Mouse (Mus musculus) stomach, postnatal 0 days (tissue): ENCODE data around the gene Nat8f1. TPM values are rescaled to one million over a fixed set of nuclear protein-coding genes. Genes with fewer than 3 reads are reported as not detected.
A peak's percentile ranks its signal among the peaks of the same experiment; 100 is the strongest.
"Not testable (repeated sequence)": the region's sequence is repeated elsewhere in the genome, so short reads cannot be mapped to it uniquely, and the experiment has no call there.

ENCODE experiments used
- ATAC-seq: fragments of 200-750 bp; cut with Nextera tagmentation; 2 replicates; pipeline ENCODE4 v1.8.0; 2017; ENCODE audit not compliant: low FRiP score, low TSS enrichment
- DNase-seq: peaks from one replicate; pipeline ENCODE4 v3.0.0-alpha.2; 2016; ENCODE audit warnings: low spot score
- H3K27ac ChIP-seq: fragments of 300-500 bp; sonication (generic); replicated peaks from 2 replicates; pipeline ENCODE4 v1.5.1; 2014; ENCODE audit warnings: mild to moderate bottlenecking, control low read depth
- H3K27me3 ChIP-seq: fragments of 300-500 bp; sonication (generic); 2 replicates; pipeline ENCODE4 v1.6.1; 2014; ENCODE audit warnings: low read length; ENCODE audit not compliant: control insufficient read depth, insufficient read depth
- H3K36me3 ChIP-seq: fragments of 300-500 bp; sonication (generic); 2 replicates; pipeline ENCODE4 v1.6.1; 2014; ENCODE audit warnings: low read length, mixed read lengths; ENCODE audit not compliant: control insufficient read depth, insufficient read depth
- H3K4me1 ChIP-seq: fragments of 300-500 bp; sonication (generic); replicated peaks from 2 replicates; pipeline ENCODE4 v1.6.1; 2014; ENCODE audit warnings: antibody characterized with exemption; ENCODE audit not compliant: control insufficient read depth, insufficient read depth
- H3K4me2 ChIP-seq: fragments of 300-500 bp; sonication (generic); replicated peaks from 2 replicates; pipeline ENCODE4 v1.6.1; 2014; ENCODE audit warnings: low read depth, mild to moderate bottlenecking, control low read depth, moderate library complexity
- H3K4me3 ChIP-seq: fragments of 300-500 bp; sonication (generic); 2 replicates; pipeline ENCODE4 v1.5.1; 2014; ENCODE audit warnings: low read depth, low read length, control low read depth
- H3K9ac ChIP-seq: fragments of 300-500 bp; sonication (generic); 2 replicates; pipeline ENCODE4 v1.6.1; 2014; ENCODE audit warnings: mild to moderate bottlenecking, low read length, control low read depth, mixed read lengths
- H3K9me3 ChIP-seq: fragments of 300-500 bp; sonication (generic); 2 replicates; pipeline ENCODE4 v1.6.1; 2016; ENCODE audit warnings: low read length; ENCODE audit not compliant: control insufficient read depth
- CTCF ChIP-seq: IDR thresholded peaks from 2 replicates; pipeline ENCODE4 v1.5.1; 2016; ENCODE audit warnings: antibody characterized with exemption, low read depth, mild to moderate bottlenecking, moderate library complexity
- EP300 ChIP-seq: optimal IDR thresholded peaks from 2 replicates; pipeline ENCODE3; 2016; ENCODE audit warnings: antibody characterized with exemption
- WGBS: fragments of 180-500 bp; shearing (Covaris S2); extraction: QIAGEN DNeasy Blood & Tissue Kit; methylation state at CpG from one replicate; pipeline ENCODE4 v1.1.7; 2014; 5-methylcytosine and 5-hydroxymethylcytosine counted together
- polyA plus RNA-seq: library from polyadenylated mRNA; unstranded; fragments of >200 nt; fragmentation: Nextera tagmentation; extraction: Ambion mirVana; gene quantifications from 2 replicates; pipeline ENCODE4 v1.2.1, GENCODE M21; 2015

The Nat8f1 gene
- polyA plus RNA-seq, 1 experiment from 2014 or later, result 6.2 TPM

- DNase-seq (no peak), ATAC-seq (no peak)
- H3K27ac ChIP-seq, result no peak overlapping the region
- H3K27me3 ChIP-seq, result no peaks in the 10 kb centered on the region
- TF ChIP-seq EP300 (no peak), CTCF (no peak)
- 65% methylated on average over 10 of the region's 10 CpGs for WGBS
- H3K36me3 ChIP-seq, result no peaks in the 10 kb centered on the region; the same call in 1 of the 2 replicates
- no peak overlapping the region for H3K4me3 ChIP-seq
- no peaks in the 10 kb centered on the region for H3K9me3 ChIP-seq
- no peak overlapping the region for H3K9ac ChIP-seq
- H3K4me1 ChIP-seq, result no peaks in the 10 kb centered on the region
- H3K4me2 ChIP-seq, result no peak overlapping the region
Observed at GRCm38 (mm10) chr6:85938701-85939100, 23.2 kb upstream of the Nat8f1 start.

DNA sequence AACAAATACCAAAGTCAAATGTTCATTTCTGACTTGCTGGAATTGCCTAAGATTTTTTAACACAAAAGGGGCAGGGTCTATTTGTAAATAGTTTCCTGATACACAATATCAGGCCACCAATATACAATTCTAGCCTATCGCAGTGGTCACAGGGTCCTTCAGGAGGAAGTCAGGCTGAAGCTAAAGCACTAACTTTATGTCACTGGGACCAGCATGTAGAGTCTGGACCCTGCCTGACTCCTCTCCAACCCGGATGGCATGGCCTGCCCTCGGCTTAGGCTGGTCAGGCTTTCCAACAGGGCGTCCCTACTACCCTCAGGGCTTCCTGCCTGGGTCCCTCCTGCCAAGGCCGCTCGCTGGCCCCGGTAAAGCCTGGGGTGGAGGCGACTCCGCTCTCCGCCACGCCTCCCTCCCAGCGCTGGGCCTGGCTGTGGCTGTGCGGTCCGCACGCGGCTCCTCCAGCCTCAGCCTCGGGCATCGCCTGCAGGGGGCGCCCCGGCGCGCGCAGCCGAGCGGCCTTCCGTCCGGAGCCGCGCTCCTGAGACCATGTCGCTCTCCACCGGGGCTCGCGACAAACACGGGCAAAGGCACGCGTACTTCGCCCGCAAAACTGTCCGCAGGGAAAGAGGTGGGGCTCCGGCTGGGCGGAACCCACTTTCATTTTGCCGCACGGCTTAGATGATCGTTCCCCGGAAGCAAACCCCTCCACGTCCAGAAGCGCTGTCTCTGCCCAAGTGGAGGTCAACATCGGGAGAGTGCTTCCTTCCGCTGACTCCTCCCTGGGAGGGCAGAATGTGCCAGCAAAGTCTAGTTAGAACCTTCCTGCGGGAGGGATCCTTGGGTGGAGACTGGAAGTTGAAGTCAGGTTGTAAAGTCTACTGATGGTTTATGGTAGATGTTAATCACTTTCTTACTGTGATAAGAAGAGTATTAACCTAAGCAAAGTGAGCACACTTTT is 21.3 kb upstream of the Nat8f1 start:
- DNase-seq (peak; percentile 83), ATAC-seq (peak; percentile 97)
- H3K36me3 ChIP-seq, H3K27me3 ChIP-seq, H3K4me1 ChIP-seq, H3K9me3 ChIP-seq: not testable (repeated sequence)
- TF ChIP-seq CTCF, result peak; percentile 71
- peak overlapping the region; percentile 37 for H3K4me3 ChIP-seq
- H3K4me2 ChIP-seq, result peak overlapping the region; percentile 58
- peak overlapping the region; percentile 20 for H3K27ac ChIP-seq
- 1% methylated on average over 32 of the region's 50 CpGs for WGBS
- H3K9ac ChIP-seq, result peak overlapping the region; percentile 58

DNA sequence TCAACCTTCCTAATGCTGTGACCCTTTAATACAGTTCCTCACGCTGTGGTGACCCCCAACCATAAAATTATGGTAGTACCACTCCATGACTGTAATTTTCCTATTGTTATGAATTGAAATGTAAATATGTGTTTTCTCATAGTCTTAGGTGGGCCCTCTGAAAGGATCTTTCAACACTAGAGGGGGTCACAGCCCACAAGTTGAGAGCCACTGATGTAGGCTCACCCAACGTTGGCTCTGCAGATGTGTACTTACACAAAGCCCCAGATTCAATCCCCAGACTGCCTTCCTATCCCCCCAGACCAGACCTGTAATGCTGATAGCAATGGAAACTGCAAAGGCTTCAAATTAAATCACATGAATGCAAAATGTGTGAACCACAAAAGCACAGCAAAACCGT is 20.2 kb upstream of the Nat8f1 start:
- H3K9ac ChIP-seq, result no peak overlapping the region
- WGBS, result 69% methylated on average over 3 of the region's 3 CpGs
- H3K27ac ChIP-seq, result no peak overlapping the region
- ATAC-seq (no peak), DNase-seq (no peak)
- H3K4me3 ChIP-seq, result no peak overlapping the region
- no peak overlapping the region for H3K4me2 ChIP-seq
- no peaks in the 10 kb centered on the region for H3K4me1 ChIP-seq
- no peaks in the 10 kb centered on the region for H3K9me3 ChIP-seq
- no peaks in the 10 kb centered on the region for H3K27me3 ChIP-seq
- peak; percentile 52 for TF ChIP-seq CTCF
- no peak for TF ChIP-seq EP300
- no peaks in the 10 kb centered on the region for H3K36me3 ChIP-seq

- no peak overlapping the region for H3K4me2 ChIP-seq
- no peaks in the 10 kb centered on the region for H3K27me3 ChIP-seq
- no peak for ATAC-seq
- H3K4me3 ChIP-seq, result no peak overlapping the region
- TF ChIP-seq EP300, result no peak
- TF ChIP-seq CTCF, result no peak
- peaks cover 2% of the 10 kb centered on the region; the same call in 1 of the 2 replicates for H3K36me3 ChIP-seq
- no peak overlapping the region for H3K9ac ChIP-seq
- no peak for DNase-seq
- H3K27ac ChIP-seq, result no peak overlapping the region
- WGBS, result 75% methylated on average over 8 of the region's 8 CpGs
- H3K9me3 ChIP-seq, result no peaks in the 10 kb centered on the region
- H3K4me1 ChIP-seq, result no peaks in the 10 kb centered on the region
Observed at GRCm38 (mm10) chr6:85934047-85934446, 18.6 kb upstream of the Nat8f1 start.

DNA sequence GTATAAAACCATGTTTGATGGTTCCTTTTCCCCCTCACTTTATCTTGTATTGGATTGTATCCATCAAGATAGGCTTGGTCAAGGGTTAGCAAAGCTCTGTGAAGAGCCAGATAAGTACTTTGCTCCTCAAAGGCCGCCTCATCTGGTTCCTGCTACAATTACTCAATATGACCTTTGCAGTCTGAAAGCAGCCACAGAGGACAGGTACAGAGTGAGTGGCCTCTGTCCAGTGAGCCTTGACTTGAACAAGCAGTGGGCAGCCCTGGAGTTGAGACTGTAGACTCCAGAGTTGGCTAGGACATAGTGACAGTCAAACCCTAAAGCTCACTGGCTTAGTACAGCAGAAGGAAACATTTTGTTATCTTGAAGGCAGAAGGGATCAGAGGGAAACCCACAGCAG is 13.8 kb upstream of the Nat8f1 start:
- no peaks in the 10 kb centered on the region for H3K4me1 ChIP-seq
- H3K27me3 ChIP-seq, result no peaks in the 10 kb centered on the region
- TF ChIP-seq CTCF (no peak), EP300 (no peak)
- 74% methylated on average over 1 of the region's 1 CpGs for WGBS
- H3K9me3 ChIP-seq, result no peaks in the 10 kb centered on the region
- DNase-seq, result no peak
- H3K4me3 ChIP-seq, result no peak overlapping the region
- H3K27ac ChIP-seq, result no peak overlapping the region
- H3K9ac ChIP-seq, result no peak overlapping the region
- no peak overlapping the region for H3K4me2 ChIP-seq
- no peak for ATAC-seq
- peaks cover 21% of the 10 kb centered on the region for H3K36me3 ChIP-seq
